Mouse (Mus musculus) stomach, embryonic 16.5 days (tissue): ENCODE data around the gene Wbp1l. TPM values are rescaled to one million over a fixed set of nuclear protein-coding genes. Genes with fewer than 3 reads are reported as not detected.

Experiments
- ATAC-seq: fragments of 200-750 bp; cut with Nextera tagmentation; 2 replicates; pipeline ENCODE4 v1.8.0; 2017; ENCODE audit warnings: moderate number of reproducible peaks, moderate TSS enrichment; ENCODE audit not compliant: insufficient read depth, low FRiP score
- H3K27ac ChIP-seq: fragments of 300-500 bp; sonication (generic); 2 replicates; pipeline ENCODE4 v1.5.1; 2014; ENCODE audit warnings: low read length
- H3K27me3 ChIP-seq: fragments of 300-500 bp; sonication (generic); 2 replicates; pipeline ENCODE4 v1.6.1; 2014; ENCODE audit warnings: low read length, control low read depth, mixed read lengths; ENCODE audit not compliant: control insufficient read depth, insufficient read depth
- H3K36me3 ChIP-seq: fragments of 300-500 bp; sonication (generic); 2 replicates; pipeline ENCODE4 v1.6.1; 2014; ENCODE audit warnings: low read length; ENCODE audit not compliant: control insufficient read depth, insufficient read depth
- H3K4me1 ChIP-seq: fragments of 300-500 bp; sonication (generic); 2 replicates; pipeline ENCODE4 v1.6.1; 2014; ENCODE audit warnings: low read length, control low read depth, mixed read lengths; ENCODE audit not compliant: control insufficient read depth, insufficient read depth
- H3K4me2 ChIP-seq: fragments of 300-500 bp; sonication (generic); 2 replicates; pipeline ENCODE4 v1.6.1; 2014; ENCODE audit warnings: low read depth, low read length, mixed read lengths
- H3K4me3 ChIP-seq: fragments of 300-500 bp; sonication (generic); replicated peaks from 2 replicates; pipeline ENCODE4 v1.5.1; 2014; ENCODE audit warnings: mild to moderate bottlenecking, low read length
- H3K9ac ChIP-seq: fragments of 300-500 bp; sonication (generic); 2 replicates; pipeline ENCODE4 v1.6.1; 2014; ENCODE audit warnings: low read length
- H3K9me3 ChIP-seq: fragments of 300-500 bp; sonication (generic); replicated peaks from 2 replicates; pipeline ENCODE4 v1.6.1; 2016; ENCODE audit warnings: low read length, control low read depth; ENCODE audit not compliant: control insufficient read depth
- WGBS: fragments of 180-500 bp; shearing (Covaris S2); extraction: QIAGEN DNeasy Blood & Tissue Kit; methylation state at CpG from one replicate; pipeline ENCODE4 v1.1.7; 2014; 5-methylcytosine and 5-hydroxymethylcytosine counted together
- polyA plus RNA-seq: library from polyadenylated mRNA; unstranded; fragments of >200 nt; fragmentation: Nextera tagmentation; extraction: Ambion mirVana; gene quantifications from 2 replicates; pipeline ENCODE4 v1.2.1, GENCODE M21; 2015

The Wbp1l gene
- polyA plus RNA-seq, 1 experiment from 2014 or later: 37.1 TPM

- WGBS: 97% methylated on average over 7 of the region's 7 CpGs
Measured at GRCm38 (mm10) chr19:46608158-46608557, 9.3 kb downstream of the Wbp1l start.

DNA sequence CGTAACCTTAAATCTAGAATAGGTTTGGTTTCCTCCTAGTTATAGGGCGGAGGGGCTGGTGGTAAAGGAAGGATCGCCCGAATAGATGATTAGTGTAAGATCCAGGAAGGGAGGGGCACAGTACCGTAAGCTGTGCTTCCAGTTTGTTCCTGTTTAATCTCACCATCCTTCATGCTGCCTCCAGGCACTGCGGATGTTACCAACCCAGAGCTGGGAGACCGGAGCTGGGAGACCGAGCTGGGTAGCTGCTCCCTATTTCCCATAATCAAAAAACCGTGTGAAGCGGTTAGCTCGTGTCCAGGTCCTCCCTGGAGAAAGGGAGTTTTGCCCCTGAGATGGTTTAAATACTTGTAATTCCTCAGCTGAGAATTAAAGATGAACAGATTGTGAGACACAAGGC, 17.5 kb downstream of the Wbp1l start:
- Histone ChIP-seq H3K27me3 (no peaks in the 10 kb centered on the region), H3K36me3 (no peaks in the 10 kb centered on the region), H3K9ac (no peak overlapping the region), H3K4me2 (no peak overlapping the region), H3K27ac (no peak overlapping the region), H3K4me1 (peaks cover 47% of the 10 kb centered on the region), H3K9me3 (no peaks in the 10 kb centered on the region), H3K4me3 (no peak overlapping the region)
- no peak for ATAC-seq
- 63% methylated on average over 11 of the region's 11 CpGs for WGBS

More at GRCm38 (mm10) chr19:46608158-46608557, 9.3 kb downstream of the Wbp1l start:
- peaks cover 3% of the 10 kb centered on the region; the same call in 1 of the 2 replicates for H3K36me3 ChIP-seq
- H3K27me3 ChIP-seq: no peaks in the 10 kb centered on the region
- H3K4me2 ChIP-seq: no peak overlapping the region
- no peak overlapping the region for H3K27ac ChIP-seq
- no peak overlapping the region for H3K4me3 ChIP-seq
- no peaks in the 10 kb centered on the region for H3K9me3 ChIP-seq
- no peak for ATAC-seq
- H3K9ac ChIP-seq: no peak overlapping the region
- H3K4me1 ChIP-seq: peaks cover 15% of the 10 kb centered on the region

DNA sequence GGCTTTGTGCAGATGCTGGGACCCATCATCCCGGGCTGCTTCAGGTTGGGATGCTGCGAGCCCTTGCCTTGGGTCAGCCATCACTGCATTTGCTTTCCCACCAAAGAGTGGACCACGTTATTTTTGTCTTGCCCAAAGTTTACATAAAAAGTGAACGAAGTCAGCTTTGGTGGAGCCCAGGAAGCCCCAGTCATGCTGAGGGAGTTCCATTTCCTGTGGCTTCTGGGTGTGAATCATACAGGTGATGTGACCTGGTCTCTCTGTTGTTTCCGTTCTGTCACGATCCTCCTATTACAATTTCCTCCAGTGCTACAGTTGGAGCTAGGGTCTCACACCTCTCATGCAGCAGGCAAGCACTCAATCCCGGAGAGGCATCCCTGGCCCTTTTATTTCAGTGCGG, 18.5 kb downstream of the Wbp1l start:
- 73% methylated on average over 8 of the region's 8 CpGs for WGBS
- no peak for ATAC-seq
- H3K4me3 ChIP-seq: no peak overlapping the region
- no peaks in the 10 kb centered on the region for H3K27me3 ChIP-seq
- no peak overlapping the region for H3K27ac ChIP-seq
- no peaks in the 10 kb centered on the region for H3K9me3 ChIP-seq
- H3K9ac ChIP-seq: no peak overlapping the region
- H3K4me2 ChIP-seq: no peak overlapping the region
- H3K4me1 ChIP-seq: peaks cover 50% of the 10 kb centered on the region
- no peaks in the 10 kb centered on the region for H3K36me3 ChIP-seq

GRCm38 (mm10) chr19:46618322-46618721, 19.4 kb downstream of the Wbp1l start:
- WGBS: 57% methylated on average over 9 of the region's 9 CpGs
- Histone ChIP-seq H3K27me3 (no peaks in the 10 kb centered on the region), H3K9me3 (no peaks in the 10 kb centered on the region), H3K9ac (no peak overlapping the region), H3K4me2 (no peak overlapping the region), H3K4me1 (peaks cover 54% of the 10 kb centered on the region), H3K4me3 (no peak overlapping the region), H3K27ac (0 out of 2 replicates have a peak overlapping the region, but pooled peaks have one; percentile 43), H3K36me3 (no peaks in the 10 kb centered on the region)
- ATAC-seq: no peak

DNA sequence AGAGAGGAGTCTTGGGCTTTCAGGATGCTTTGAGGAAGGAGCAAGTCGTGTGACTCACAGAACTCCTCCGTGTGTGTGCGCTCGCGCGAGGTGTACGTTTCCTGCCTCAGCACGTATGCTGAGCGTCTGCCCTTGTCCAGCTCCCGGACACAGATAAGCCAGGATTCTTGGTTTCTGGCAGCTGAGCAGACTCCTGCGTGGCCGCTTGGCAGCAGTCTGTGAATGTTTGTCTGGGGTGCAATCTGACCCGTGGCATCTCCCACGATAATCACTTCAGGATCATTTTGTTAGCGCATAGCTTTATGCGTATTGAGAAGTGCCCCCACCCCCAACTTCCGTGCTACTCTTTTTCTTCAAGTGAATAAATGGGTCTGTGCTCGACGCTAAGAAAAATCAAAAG, 20.1 kb downstream of the Wbp1l start:
- Histone ChIP-seq H3K4me3 (no peak overlapping the region), H3K4me1 (peaks cover 61% of the 10 kb centered on the region), H3K4me2 (no peak overlapping the region), H3K36me3 (no peaks in the 10 kb centered on the region), H3K27ac (0 out of 2 replicates have a peak overlapping the region, but pooled peaks have one; percentile 43), H3K9ac (no peak overlapping the region), H3K27me3 (no peaks in the 10 kb centered on the region), H3K9me3 (no peaks in the 10 kb centered on the region)
- no peak for ATAC-seq
- WGBS: 51% methylated on average over 19 of the region's 19 CpGs

GRCm38 (mm10) chr19:46619518-46619917, 20.6 kb downstream of the Wbp1l start:
- peak overlapping the region; percentile 38; the same call in 1 of the 2 replicates for H3K27ac ChIP-seq
- H3K27me3 ChIP-seq: no peaks in the 10 kb centered on the region
- H3K4me2 ChIP-seq: no peak overlapping the region
- 91% methylated on average over 6 of the region's 6 CpGs for WGBS
- ATAC-seq: no peak
- no peaks in the 10 kb centered on the region for H3K36me3 ChIP-seq
- no peak overlapping the region for H3K9ac ChIP-seq
- H3K4me1 ChIP-seq: peaks cover 66% of the 10 kb centered on the region
- no peak overlapping the region for H3K4me3 ChIP-seq
- no peaks in the 10 kb centered on the region for H3K9me3 ChIP-seq

DNA sequence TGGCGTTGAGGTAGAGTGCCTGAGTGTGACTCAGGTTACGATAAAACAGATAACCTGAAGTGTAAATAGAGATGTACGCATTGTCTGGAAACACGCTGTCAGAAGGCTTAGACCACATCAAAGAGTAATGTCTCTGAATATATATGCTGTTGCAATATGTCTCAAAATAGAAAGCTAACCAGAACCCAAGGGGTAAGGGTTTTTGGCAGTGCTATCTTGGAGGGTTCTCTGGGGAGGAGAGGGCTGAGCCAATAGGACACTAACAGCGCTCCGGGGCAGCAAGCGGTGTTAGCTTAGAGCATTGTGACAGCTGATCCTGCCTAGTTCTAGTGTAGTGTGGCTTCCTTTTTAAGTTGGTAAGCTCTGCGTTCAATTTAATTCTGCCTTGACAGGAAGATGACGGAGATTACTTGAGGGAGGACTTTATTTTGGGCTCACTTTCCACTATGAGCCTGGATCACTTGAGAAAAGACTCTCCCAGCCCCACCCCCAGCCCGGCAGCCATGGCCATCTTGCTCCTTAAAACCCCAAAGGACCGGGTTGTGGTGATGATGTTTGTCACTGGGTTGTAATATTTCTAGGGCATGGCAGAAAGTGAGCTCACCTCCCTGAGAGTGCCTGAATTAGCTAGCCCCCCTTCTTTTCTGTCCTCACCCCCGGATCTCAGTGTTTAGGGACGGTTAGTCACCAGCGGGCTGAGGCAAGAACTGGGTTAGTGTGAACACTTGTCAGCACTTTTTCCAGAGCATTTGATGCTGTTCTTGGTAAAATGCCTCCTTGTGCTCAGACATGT, 21.3 kb downstream of the Wbp1l start:
- H3K4me1 ChIP-seq: peaks cover 69% of the 10 kb centered on the region
- no peaks in the 10 kb centered on the region for H3K36me3 ChIP-seq
- no peak for ATAC-seq
- no peak overlapping the region for H3K4me2 ChIP-seq
- 60% methylated on average over 14 of the region's 14 CpGs for whole genome bisulfite sequencing
- no peaks in the 10 kb centered on the region for H3K27me3 ChIP-seq
- no peak overlapping the region for H3K4me3 ChIP-seq
- no peaks in the 10 kb centered on the region for H3K9me3 ChIP-seq
- H3K27ac ChIP-seq: peak overlapping the region; percentile 38
- no peak overlapping the region for H3K9ac ChIP-seq

GRCm38 (mm10) chr19:46621236-46622183, 22.6 kb downstream of the Wbp1l start:
- H3K36me3 ChIP-seq: no peaks in the 10 kb centered on the region
- H3K9ac ChIP-seq: no peak overlapping the region

More at GRCm38 (mm10) chr19:46621236-46622183, 22.6 kb downstream of the Wbp1l start:
- Histone ChIP-seq H3K27ac (no peak overlapping the region), H3K27me3 (no peaks in the 10 kb centered on the region), H3K4me3 (no peak overlapping the region), H3K9me3 (no peaks in the 10 kb centered on the region), H3K4me2 (no peak overlapping the region), H3K4me1 (peaks cover 69% of the 10 kb centered on the region)
- WGBS: 73% methylated on average over 19 of the region's 19 CpGs
- ATAC-seq: no peak
